Mouse (Mus musculus) forebrain, postnatal 0 days (tissue): ENCODE results near the gene Tti1. TPM values are rescaled to one million over a fixed set of nuclear protein-coding genes. Genes with fewer than 3 reads are reported as not detected.
A peak's percentile ranks its signal among the peaks of the same experiment; 100 is the strongest.

Source experiments
- ATAC-seq: fragments of 200-750 bp; cut with Nextera tagmentation; 2 replicates; pipeline ENCODE4 v1.8.0; 2017; ENCODE audit warnings: mild to moderate bottlenecking, moderate library complexity
- DNase-seq: peaks from one replicate; pipeline ENCODE4 v3.0.0-alpha.2; 2015
- H3K27ac ChIP-seq: fragments of 300-500 bp; sonication (generic); 2 replicates; pipeline ENCODE4 v1.5.1; 2014; ENCODE audit warnings: low read depth, mild to moderate bottlenecking, antibody characterized with exemption, low read length, moderate library complexity, mixed read lengths
- H3K27me3 ChIP-seq: fragments of 300-500 bp; sonication (generic); 2 replicates; pipeline ENCODE4 v1.6.1; 2014; ENCODE audit warnings: mild to moderate bottlenecking, low read length, mixed read lengths; ENCODE audit not compliant: insufficient read depth
- H3K36me3 ChIP-seq: fragments of 300-500 bp; sonication (generic); 2 replicates; pipeline ENCODE4 v1.6.1; 2014; ENCODE audit warnings: mild to moderate bottlenecking, moderate library complexity; ENCODE audit not compliant: insufficient read depth
- H3K4me1 ChIP-seq: fragments of 300-500 bp; sonication (generic); 2 replicates; pipeline ENCODE4 v1.6.1; 2014; ENCODE audit warnings: antibody characterized with exemption; ENCODE audit not compliant: insufficient read depth
- H3K4me2 ChIP-seq: fragments of 300-500 bp; sonication (generic); 2 replicates; pipeline ENCODE4 v1.6.1; 2014; ENCODE audit warnings: low read depth, mild to moderate bottlenecking, moderate library complexity
- H3K4me3 ChIP-seq: fragments of 300-500 bp; sonication (generic); 2 replicates; pipeline ENCODE4 v1.5.1; 2014; ENCODE audit warnings: low read depth, low read length, mixed read lengths
- H3K9ac ChIP-seq: fragments of 300-500 bp; sonication (generic); 2 replicates; pipeline ENCODE4 v1.6.1; 2014; ENCODE audit warnings: mild to moderate bottlenecking
- H3K9me3 ChIP-seq: fragments of 300-500 bp; sonication (generic); 2 replicates; pipeline ENCODE4 v1.6.1; 2016; ENCODE audit warnings: low read length
- CTCF ChIP-seq: sonication (generic); IDR thresholded peaks from 2 replicates; pipeline ENCODE4 v1.5.1; 2016; ENCODE audit warnings: antibody characterized with exemption, control low read depth, low read depth
- WGBS: fragments of 180-500 bp; shearing (Covaris S2); extraction: QIAGEN DNeasy Blood & Tissue Kit; methylation state at CpG from one replicate; pipeline ENCODE4 v1.1.7; 2014; 5-methylcytosine and 5-hydroxymethylcytosine counted together
- polyA plus RNA-seq: library from polyadenylated mRNA; unstranded; fragments of >200 nt; fragmentation: Nextera tagmentation; extraction: Ambion mirVana; gene quantifications from 2 replicates; pipeline ENCODE4 v1.2.1, GENCODE M21; 2015
- total RNA-seq: library from RNA; depleted of rRNA; stranded (reverse); fragments of >200 nt; gene quantifications from 2 replicates; pipeline ENCODE4 v1.2.3, GENCODE M21; 2014

The Tti1 gene
- total and polyA plus RNA-seq, 2 experiments from 2014 or later, result 8.1 to 19.9 TPM

DNA sequence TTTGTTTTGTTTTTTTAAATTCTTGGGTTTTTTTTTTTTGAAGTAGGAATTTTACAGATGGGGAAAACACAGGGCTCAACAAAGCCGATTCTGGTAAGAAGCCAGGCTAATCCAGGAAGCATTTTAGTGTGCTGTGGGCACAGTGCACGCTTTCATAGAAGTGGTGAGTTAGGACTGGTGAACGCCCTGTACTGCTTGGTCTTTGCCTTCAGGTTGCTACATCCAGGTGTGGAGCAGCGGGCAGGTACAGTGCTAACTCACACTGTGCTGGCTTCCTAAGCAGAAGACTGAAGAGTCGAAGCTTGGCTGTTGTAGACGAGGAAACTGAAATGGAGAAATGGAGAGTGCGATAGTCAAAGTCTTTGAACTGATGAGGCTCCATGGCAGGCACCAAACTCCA lies 1.8 kb upstream of the Tti1 start:
- Histone ChIP-seq H3K9ac (peak overlapping the region; percentile 69; the same call in 1 of the 2 replicates), H3K9me3 (no peaks in the 10 kb centered on the region), H3K4me2 (peak overlapping the region; percentile 85), H3K36me3 (no peaks in the 10 kb centered on the region), H3K27me3 (no peaks in the 10 kb centered on the region), H3K27ac (no peak overlapping the region), H3K4me1 (peaks cover 19% of the 10 kb centered on the region), H3K4me3 (peak overlapping the region; percentile 74)
- TF ChIP-seq CTCF, result no peak
- DNase-seq (no peak), ATAC-seq (no peak)
- 82% methylated on average over 7 of the region's 7 CpGs for WGBS

DNA sequence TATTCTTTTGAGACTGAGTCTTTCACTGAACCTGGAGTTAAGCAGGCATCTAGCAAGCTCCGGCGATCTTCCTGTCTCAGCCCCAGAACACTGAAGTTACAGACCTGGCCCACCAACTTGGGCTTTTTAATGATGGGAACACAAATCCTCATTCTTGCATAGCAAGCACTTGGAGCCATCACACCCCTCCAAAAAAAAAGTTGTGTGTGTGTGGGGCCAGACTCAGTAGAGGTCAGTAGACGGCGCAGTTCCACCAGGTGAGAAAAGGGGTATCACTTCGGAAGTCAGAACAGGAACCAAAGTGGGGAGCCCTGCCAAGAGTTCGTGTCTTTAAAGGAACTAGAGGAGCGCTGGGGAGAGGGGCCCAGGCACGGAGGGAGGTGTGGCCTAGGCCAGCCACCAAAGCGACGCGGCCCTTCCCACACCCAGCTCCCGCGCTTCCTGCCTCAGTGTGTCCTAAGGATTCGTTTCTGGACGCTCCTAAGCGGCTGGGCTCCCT lies 329 bp downstream of the Tti1 start:
- peak overlapping the region; percentile 74 for H3K4me3 ChIP-seq
- no peaks in the 10 kb centered on the region for H3K9me3 ChIP-seq
- DNase-seq (no peak), ATAC-seq (no peak)
- peak overlapping the region; percentile 85 for H3K4me2 ChIP-seq
- no peaks in the 10 kb centered on the region for H3K27me3 ChIP-seq
- TF ChIP-seq CTCF, result peak; percentile 30; the same call in 1 of the 2 replicates
- no peaks in the 10 kb centered on the region for H3K36me3 ChIP-seq
- peak overlapping the region; percentile 69 for H3K9ac ChIP-seq
- peaks cover 19% of the 10 kb centered on the region for H3K4me1 ChIP-seq
- H3K27ac ChIP-seq, result peak overlapping the region; percentile 86
- WGBS, result 2% methylated on average over 16 of the region's 16 CpGs

DNA sequence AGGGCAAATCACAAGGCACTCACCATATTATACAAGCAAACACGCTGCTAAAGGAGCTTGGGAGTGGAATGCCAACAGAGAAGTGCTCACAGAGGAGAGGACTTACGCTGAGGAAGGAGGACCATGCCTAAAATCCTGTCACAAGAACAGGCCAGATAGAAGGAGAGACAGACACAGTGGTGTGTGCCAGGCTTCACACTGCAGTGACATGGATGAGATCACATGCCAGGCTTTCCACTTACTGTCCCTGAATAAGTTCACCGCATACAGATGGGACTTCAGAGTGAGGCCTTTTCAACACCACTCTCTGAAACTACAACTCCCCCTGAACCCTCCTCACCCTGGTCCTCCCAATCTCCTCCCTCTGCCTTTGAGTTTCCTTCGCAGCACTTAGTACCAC lies 10.9 kb downstream of the Tti1 start:
- Histone ChIP-seq H3K4me2 (no peak overlapping the region), H3K9me3 (no peaks in the 10 kb centered on the region), H3K4me3 (no peak overlapping the region), H3K4me1 (no peaks in the 10 kb centered on the region), H3K36me3 (no peaks in the 10 kb centered on the region), H3K9ac (no peak overlapping the region), H3K27ac (no peak overlapping the region), H3K27me3 (no peaks in the 10 kb centered on the region)
- DNase-seq, result no peak
- no peak for ATAC-seq
- 88% methylated on average over 4 of the region's 4 CpGs for WGBS
- TF ChIP-seq CTCF, result no peak

DNA sequence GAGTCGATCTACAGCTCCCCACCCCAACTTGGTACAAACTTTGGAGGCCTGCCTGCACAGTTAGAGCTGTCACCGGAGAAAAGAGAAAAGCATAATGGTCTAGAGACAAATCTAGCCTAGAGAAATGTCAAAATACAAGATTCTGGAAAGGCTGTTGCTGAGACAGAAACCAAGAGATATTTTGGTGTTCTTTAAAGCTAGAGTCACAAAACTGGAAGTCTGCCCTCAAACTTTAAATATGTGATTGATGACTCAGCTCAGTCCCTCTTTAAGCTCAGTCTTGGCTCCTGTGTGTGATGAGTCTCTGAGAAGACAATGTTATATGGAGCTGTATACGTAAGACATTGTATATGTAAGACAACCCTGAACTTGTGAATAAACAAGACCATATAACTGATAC lies 15.6 kb downstream of the Tti1 start:
- Histone ChIP-seq H3K4me2 (no peak overlapping the region), H3K4me1 (no peaks in the 10 kb centered on the region), H3K9ac (no peak overlapping the region), H3K9me3 (no peaks in the 10 kb centered on the region), H3K27ac (no peak overlapping the region), H3K36me3 (peaks cover 9% of the 10 kb centered on the region), H3K27me3 (no peaks in the 10 kb centered on the region), H3K4me3 (no peak overlapping the region)
- WGBS, result 88% methylated on average over 3 of the region's 3 CpGs
- DNase-seq, result peak; percentile 18
- ATAC-seq, result no peak; the same call in 1 of the 2 replicates
- no peak for TF ChIP-seq CTCF

DNA sequence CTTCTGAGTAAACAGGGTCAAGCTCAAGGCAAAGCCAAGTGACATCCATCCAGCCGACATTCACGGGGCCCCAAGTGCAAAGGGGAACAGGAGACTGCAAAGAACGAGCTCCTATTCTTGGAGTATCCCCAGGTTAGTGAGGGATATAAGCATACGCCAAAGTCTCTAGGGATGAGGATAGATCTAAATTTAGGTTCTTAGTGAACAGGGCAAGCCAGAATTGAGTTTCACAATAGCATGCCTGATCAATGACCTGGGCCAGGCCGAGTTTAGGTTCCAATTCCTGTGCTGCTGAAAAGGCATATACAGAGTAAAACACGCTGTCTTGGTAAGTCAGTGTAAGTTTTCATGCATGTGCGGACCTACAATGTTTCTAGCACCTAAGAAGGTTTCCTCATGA lies 18.9 kb downstream of the Tti1 start:
- Histone ChIP-seq H3K9ac (no peak overlapping the region), H3K9me3 (no peaks in the 10 kb centered on the region), H3K4me1 (no peaks in the 10 kb centered on the region), H3K27me3 (no peaks in the 10 kb centered on the region), H3K4me3 (no peak overlapping the region), H3K36me3 (peaks cover 12% of the 10 kb centered on the region), H3K27ac (no peak overlapping the region), H3K4me2 (no peak overlapping the region)
- no peak for DNase-seq
- no peak for ATAC-seq
- WGBS, result 85% methylated on average over 7 of the region's 7 CpGs
- TF ChIP-seq CTCF, result no peak

DNA sequence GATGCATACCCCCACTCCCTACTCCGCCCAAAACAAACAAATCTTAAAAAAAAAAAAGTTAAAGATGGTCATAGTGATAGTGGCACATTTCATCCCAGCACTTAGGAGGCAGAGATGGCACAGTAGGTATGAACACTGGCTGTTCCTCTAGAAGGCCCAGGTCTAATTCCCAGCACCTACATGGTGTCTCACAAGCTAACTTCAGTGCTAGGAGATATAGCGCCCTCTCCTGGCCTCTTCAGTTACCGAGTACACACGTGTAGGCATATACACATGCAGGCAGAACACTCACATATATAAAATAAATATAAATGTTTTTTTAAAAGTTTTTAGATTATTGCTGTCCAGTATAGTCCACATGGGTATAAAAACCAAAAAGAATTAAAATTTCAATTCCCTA lies 22.6 kb downstream of the Tti1 start:
- Histone ChIP-seq H3K9me3 (no peaks in the 10 kb centered on the region), H3K4me1 (no peaks in the 10 kb centered on the region), H3K36me3 (peaks cover 12% of the 10 kb centered on the region), H3K27ac (no peak overlapping the region), H3K4me2 (no peak overlapping the region), H3K9ac (no peak overlapping the region), H3K4me3 (no peak overlapping the region), H3K27me3 (no peaks in the 10 kb centered on the region)
- DNase-seq, result no peak
- no peak for ATAC-seq
- TF ChIP-seq CTCF, result 0 out of 2 replicates have a peak, but pooled peaks have one; percentile 7
- WGBS, result 98% methylated on average over 4 of the region's 4 CpGs

DNA sequence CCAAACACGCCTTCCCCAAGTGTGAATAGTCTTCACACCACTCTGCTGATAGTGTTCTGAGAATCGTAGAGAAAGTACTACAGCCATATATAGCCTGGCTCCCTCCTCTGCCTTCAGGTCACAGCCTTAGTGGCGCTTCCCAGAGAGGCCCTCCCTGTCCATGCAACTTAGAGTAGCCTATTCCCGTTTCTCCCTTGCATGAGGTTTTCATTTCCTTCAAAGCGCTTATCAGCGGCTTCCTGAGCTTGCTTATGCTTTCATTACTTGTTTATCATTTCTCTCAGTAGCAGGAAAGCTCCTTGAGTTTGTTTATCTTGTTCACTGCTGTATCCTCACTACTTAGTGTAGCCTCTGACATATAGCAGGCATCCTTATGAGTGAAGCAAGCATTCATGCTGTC lies 23.6 kb downstream of the Tti1 start:
- WGBS, result 88% methylated on average over 6 of the region's 6 CpGs
- no peak for TF ChIP-seq CTCF

More for the DNA sequence above, 23.6 kb downstream of the Tti1 start:
- Histone ChIP-seq H3K27me3 (no peaks in the 10 kb centered on the region), H3K4me3 (no peak overlapping the region), H3K9ac (no peak overlapping the region), H3K36me3 (peaks cover 12% of the 10 kb centered on the region), H3K4me1 (no peaks in the 10 kb centered on the region), H3K4me2 (no peak overlapping the region), H3K9me3 (no peaks in the 10 kb centered on the region), H3K27ac (no peak overlapping the region)
- ATAC-seq (no peak), DNase-seq (no peak)
